Mouse (Mus musculus) mesoderm, embryonic 11.5 days (tissue): ENCODE results near the gene Gm45713.
A peak's percentile ranks its signal among the peaks of the same experiment; 100 is the strongest.
"Not testable (repeated sequence)": the region's sequence is repeated elsewhere in the genome, so short reads cannot be mapped to it uniquely, and the experiment has no call there.

Source experiments
- DNase-seq: peaks from one replicate; pipeline ENCODE4 v3.0.0-alpha.2; 2012; ENCODE audit warnings: low read depth, low spot score

Gene Gm45713

GRCm38 (mm10) chr7:45162996-45163615 lies 27.1 kb upstream of the Gm45713 start:
- no peak for DNase-seq

DNA sequence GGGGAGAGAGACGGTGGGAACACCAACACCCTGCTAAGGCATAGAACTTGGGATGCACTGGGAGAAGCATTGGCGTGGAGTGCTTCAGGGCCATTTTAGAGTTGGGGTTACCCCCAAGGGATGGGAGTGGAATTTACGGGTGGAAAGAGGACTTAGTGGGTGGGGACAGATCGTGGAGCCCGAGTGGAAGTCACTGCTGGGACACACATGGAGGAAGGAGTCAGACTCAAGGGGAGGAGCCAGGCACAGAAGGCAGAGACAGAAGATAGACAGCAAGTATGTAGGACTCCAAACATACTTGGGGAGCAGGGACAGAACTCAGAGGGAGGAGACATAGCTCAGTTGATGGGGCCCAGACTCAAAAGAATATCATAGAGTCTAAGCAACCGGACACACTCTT lies 26.5 kb upstream of the Gm45713 start:
- DNase-seq: no peak

GRCm38 (mm10) chr7:45161612-45162473 lies 25.8 kb upstream of the Gm45713 start:
- DNase-seq: peak; percentile 88

DNA sequence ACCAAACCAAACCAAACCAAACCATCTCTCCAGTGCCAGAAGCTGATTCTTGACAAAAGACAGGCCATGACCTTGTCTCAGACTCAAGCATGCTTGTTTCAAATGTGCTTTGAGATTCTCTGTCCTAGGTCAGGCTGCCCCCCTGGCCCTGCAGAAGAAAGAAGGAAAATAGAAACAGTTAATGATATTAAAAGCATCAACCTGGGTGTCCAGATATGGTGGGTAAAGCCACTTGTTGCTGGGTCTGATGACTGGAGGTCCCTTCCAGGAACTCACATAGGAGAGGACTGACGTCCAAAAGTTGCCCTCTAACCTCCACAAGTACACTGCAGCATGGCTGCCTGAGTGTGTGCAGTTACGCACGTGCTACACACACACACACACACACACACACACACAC lies 24.8 kb upstream of the Gm45713 start:
- no peak for DNase-seq

DNA sequence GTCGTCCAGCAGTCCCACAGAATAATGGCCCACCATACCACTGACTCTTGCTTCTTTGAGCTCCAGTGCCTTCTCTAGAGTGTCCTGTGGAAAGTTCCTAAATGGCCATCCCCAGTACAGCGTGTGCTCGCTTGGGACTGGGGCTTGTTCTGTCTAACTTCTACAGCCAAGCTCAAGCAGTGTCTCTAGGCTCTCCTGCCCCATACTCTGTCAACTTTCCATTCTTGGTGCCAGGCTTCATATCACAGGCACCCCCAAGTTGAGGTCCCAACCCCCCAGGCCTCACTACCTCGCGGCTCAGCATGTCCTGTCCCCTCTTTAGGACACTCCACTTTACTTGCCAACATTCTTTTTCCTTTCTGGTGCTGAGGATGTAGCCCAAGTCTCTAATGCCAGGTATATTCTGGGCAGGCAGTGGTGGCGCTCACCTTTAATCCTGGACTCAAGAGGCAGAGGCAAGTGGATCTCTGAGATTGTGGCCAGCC lies 24.3 kb upstream of the Gm45713 start:
- DNase-seq: no peak

DNA sequence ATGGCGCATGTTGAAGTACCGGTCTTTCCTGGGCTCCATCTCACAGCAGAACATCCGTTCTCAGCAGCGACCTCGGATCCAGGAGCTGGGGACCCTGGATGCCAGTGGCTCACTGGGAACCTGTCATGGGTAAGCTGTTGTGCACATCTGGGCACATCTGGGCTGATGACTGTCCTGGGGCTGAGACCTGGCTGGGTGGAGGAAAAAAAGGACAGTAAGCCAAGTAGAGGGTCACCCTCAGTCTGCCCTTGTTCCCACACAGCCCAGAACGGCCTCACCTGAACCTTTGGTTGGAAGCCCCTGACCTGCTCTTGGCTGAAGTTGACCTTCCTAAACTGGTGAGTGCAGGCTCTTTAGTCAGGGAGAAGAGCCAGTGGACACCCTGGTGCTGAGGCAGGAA lies 23.0 kb upstream of the Gm45713 start:
- no peak for DNase-seq

GRCm38 (mm10) chr7:45157459-45157858 lies 21.4 kb upstream of the Gm45713 start:
- DNase-seq: no peak

DNA sequence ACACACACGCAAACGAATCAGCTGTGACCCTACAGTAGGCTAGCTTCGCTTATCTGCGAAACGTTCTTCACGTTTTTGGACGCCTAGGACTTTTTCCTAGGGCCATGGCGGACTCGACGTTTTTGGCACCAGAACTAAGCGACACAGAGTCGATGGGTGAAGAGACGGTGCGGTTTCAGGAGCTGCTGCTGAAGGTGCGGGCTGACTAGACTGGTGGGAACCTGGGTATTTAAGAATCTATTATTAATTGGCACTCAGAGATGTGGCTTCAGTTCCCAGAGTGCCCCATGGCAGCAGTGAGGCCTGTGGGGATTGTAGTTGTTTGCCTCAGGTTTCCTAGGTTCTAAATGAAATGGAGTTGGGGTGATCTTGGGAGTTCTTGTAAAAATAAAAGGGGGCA lies 20.2 kb upstream of the Gm45713 start:
- no peak for DNase-seq

GRCm38 (mm10) chr7:45155590-45155989 lies 19.6 kb upstream of the Gm45713 start:
- no peak for DNase-seq

- DNase-seq: peak; percentile 54
Measured at GRCm38 (mm10) chr7:45154993-45155514, 19.0 kb upstream of the Gm45713 start.

GRCm38 (mm10) chr7:45154096-45154992 lies 18.3 kb upstream of the Gm45713 start, which contains the start of the genes Pih1d1 and Aldh16a1:
Gene Pih1d1, plus strand, starts transcription at chr7:45154303.
Gene Aldh16a1, minus strand, starts transcription at chr7:45154584.
- DNase-seq: peak; percentile 95

- DNase-seq: no peak
Measured at GRCm38 (mm10) chr7:45153586-45153985, 17.6 kb upstream of the Gm45713 start.

- DNase-seq: not testable (repeated sequence)
Measured at GRCm38 (mm10) chr7:45153052-45153451, 17.0 kb upstream of the Gm45713 start.

DNA sequence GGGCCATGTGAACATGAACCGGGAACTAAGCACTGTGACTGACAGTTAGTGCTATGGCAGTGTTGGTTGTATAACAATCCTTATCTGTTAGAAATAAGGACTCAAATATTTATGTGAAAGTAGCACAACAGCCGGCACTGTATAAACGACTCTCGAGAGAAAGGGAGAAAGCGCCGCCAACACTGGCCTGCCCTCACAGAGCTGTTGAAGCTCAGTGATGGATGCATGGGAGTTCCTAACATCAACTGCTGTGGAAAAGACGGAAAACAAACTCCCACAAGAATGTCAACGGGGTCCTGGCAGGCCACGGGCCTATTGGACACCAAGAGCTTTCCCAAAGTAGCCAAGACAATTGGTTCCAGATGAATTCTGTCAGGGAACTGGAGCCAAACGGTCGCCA lies 15.3 kb upstream of the Gm45713 start:
- DNase-seq: no peak

DNA sequence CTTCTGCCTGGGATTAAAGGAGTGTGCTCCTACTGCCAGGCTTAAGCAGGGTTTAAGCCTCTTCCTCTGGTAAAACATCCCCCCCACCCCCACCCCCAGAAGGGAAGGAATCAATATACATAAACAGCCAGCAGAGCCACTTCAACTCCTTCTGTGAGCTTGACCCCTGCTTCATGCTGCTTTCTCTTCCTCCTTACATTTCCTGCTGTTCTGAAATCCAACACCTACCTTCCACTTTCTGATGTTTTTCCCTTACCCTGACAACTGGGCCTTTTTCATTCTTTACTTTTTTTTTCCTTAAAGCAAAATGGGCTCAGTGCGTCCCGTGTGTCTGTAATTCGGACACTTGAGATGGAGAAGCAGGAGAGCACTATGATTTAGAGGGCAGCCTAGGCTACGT lies 14.3 kb upstream of the Gm45713 start:
- DNase-seq: no peak

DNA sequence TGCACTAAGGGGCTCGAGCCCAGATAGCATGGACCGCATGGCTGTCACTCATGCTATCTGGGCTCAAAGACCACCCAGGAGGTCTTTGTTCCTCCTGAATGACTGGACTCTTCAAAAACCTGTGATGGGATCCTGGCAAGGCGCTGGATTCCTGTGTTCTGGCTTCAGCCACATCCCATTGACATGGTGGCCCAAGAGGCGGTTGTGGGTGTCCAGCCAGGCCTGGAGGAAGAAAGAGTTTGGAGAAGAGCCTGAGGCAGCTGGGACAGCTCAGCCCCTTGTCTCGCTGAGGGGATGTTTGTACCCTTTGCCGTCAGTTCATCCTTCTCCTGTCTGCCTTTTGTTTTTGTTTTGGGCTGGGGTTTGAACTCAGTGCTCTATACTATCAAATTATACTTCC lies 13.5 kb upstream of the Gm45713 start:
- no peak for DNase-seq

DNA sequence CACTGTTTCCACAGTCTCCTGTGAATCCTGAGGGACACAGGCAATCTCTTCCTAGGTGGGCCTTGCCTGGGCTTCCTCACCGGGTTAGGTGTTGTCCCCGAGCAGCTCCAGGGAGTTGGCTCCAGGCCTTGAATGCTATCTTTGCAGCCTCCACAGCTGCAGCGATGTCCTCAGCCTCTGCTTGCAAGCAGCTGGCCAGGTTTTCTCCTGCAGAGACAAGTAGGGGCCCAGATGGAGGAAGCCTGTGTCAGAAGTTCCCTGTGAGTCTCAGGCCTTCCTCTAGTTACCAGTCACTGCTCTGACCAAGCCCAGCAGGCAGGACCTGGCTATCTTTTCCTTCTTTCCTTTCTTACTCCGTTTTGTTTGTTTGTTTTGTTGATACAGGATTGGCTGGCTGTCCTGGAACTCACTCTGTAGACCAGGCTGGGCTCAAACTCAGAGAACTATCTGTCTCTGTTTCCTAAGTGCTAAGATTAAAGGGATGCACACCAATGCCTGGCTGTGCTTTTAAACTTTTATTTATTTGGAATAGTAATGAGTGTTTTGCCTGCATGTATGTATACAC lies 12.6 kb upstream of the Gm45713 start:
- no peak for DNase-seq

DNA sequence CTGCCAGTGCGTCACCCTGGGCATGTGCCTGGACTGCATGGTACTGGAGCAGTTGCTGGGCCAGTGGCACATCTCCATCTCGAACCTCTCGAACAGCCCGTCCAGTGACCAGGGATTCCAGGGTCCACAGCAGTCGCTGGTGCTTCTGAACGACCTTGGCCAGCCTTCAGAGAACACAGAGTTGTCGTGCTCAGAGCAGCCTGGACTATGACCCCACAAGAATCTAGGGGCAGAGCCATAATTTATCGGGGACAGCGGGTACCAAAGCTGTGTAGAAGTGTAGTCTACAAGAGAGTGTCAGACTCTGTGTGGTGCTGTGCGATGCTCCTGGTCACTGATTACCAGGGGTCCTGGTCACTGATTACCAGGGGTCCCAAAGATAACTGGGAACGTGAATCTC lies 11.9 kb upstream of the Gm45713 start:
- DNase-seq: no peak

- DNase-seq: no peak
Measured at GRCm38 (mm10) chr7:45147267-45147666, 11.2 kb upstream of the Gm45713 start.

GRCm38 (mm10) chr7:45145460-45145859 lies 9.4 kb upstream of the Gm45713 start:
- no peak for DNase-seq
